Mouse (Mus musculus) CD4-positive, CD25-positive, alpha-beta regulatory T cell, adult 2 months (primary cell): ENCODE measurements around the gene Nsmce1.

Experiments
- DNase-seq: peaks from one replicate; pipeline ENCODE4 v3.0.0-alpha.2; 2012; ENCODE audit warnings: low read depth, low spot score

The Nsmce1 gene

DNA sequence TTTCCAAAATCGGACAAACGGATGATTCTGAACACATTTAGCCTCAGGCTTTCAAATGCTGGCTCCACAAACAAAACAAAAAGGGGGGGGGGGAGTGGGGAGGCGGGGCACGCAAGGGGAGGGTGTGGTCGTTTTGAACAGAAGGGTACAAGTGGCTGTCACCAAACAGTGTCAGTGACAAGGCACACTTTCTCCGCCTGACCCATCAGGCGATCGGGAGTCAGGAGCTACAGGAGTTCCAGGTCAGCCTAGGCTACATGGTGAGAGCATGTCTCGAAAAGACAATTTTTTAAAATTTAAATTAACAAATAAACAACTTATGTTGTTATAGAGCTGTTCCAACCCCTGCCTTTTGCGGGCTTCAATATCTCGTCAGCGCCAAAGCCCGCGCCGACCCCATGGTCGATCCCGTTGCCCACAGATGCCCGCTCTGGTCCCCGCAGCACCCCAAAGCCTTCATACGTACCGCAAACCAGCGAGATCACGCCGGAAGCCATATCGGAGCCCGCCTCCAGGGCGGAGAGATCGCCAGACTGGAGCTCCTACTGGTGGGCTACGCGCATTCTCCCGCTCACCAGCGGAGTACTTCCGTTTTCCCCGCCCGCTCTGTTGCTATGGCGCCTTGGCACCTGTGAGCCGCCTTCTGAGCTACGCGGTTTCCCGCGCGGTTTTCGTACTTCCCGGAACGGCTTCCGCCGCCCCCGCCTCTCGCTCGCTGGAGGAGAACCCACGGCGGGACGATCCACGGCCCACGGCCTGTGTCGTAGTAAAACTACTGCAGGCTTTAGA, at the start of gene Nsmce1:
Gene Nsmce1 (minus strand): TSS at position 650 of the 789 bp plus-strand sequence.
- peak; percentile 98 for DNase-seq

DNA sequence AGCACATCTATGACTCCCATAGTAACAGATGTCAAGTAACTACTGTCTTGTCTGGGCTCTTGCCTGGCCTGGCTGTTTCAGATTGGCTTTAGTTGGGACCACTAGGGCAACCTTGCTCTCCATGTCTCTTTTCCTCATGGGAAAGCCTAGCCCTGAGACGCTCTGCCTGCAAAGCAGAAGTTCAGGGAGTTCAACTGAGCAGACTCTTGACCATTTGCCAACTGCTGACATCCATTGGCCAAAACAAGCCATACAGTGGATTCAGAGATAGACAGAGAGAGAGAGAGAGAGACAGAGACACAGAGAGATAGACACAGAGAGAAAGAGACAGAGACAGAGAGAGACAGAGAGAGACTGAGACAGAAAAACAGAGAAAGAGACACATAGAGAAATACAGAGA, 49.6 kb upstream of the Nsmce1 start:
- DNase-seq: no peak

GRCm38 (mm10) chr7:125539351-125539750, 48.0 kb upstream of the Nsmce1 start:
- no peak for DNase-seq

DNA sequence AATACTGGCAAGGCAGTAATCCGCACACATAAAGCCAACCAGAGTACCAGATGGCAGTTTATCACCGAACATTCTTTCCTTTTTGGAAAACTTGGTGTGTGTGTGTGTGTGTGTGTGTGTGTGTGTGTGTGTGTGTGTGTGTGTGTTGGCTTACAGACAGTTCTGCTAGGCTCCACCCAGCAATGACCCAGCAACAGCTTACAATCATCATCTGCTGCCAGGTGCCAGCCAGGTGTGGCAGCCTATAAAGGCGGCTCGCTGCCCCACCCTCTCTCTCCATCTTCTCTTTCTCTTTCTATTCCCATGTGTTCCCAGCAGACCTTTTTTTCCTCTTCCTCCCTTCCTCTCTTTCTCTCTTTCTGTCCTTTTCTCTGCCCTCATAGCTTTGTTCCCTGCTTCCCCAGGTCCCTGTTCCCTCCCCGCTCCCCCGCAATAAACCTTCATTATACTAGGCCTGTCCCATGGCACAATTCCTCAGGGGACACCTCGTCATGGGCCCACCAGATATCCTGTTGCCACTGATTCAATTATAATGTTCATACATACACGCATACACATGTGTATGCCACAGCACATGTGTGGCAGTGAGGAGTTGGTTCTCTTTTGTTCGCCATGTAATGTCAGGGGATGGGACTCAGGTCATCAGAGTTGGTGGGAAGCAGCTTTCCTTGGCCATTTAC, 36.6 kb upstream of the Nsmce1 start:
- no peak for DNase-seq

DNA sequence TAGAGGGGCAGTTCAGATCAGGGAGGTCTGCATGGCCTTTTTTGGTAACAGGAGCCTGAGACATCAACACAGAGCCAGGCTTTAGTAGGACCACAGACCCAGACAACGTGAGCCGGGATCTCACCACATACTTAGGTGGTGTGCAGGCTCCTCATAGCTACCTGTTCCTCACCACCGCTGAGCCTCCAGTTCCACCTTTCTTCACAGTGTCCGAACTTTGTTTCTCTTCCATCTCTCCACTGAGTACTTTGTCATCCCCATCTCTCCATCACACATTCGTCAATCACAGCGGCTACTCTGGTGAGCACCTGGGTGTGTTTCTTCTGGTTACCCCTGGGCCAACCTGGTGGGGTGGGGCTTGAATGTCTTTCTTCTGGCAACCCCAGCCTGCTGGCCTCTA, 35.8 kb upstream of the Nsmce1 start:
- no peak for DNase-seq

DNA sequence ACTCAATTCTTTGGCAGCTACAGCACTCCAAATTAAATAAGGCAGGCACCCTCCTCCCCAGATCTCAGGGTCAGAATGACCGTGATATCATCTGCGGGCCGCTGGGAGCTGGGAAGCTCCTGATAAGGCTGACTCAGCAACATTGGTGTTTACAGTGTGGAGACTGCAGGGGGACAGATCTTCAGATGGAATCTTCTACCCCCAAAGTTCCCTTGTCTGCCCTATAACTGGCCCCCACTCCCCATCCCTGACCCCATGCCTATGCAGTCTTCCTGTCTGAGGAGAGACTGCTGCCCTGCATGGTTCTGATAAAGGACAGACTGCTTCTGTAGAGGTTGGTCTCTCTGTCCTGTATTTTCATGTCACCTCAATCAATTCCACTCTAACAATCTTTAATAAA, 31.7 kb upstream of the Nsmce1 start:
- DNase-seq: no peak

DNA sequence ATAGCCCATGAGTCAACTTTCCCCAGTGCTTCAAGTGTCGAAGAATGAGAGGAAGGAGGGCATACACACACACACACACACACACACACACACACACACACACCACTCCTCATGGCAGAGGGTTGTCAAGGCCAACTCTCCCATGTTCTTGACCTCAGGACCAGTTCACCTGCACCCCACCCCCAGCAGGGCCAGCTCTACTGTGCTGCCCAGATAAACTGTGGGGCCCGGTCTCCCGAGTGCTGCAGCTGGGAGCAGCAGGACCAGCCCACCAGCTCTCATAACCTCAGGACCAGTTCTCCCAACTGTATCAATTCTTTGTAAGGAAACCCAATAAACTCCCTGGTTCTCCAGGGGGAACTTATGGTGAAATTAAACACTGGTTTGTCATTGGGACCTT, 28.3 kb upstream of the Nsmce1 start:
- DNase-seq: no peak

DNA sequence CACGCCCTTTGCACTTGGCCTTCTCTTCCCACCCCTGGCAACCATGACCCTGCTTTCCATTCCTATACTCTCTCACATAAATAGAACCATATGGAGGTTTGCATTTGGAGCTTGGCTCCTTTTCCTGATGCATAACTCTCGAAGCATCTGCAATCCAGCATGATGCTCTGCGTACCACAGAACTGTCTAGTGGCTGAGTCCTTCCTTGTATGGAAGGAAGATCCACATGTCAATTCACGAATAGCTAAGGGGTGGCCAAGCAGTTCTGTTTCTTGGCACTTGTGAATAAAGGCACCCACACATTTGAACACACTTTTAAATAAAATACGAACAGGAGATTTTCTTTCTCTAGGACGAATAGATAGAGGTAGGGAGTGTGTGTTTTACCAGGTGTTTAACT, 26.1 kb upstream of the Nsmce1 start:
- no peak for DNase-seq

- DNase-seq: no peak
These were observed 25.3 kb upstream of the Nsmce1 start for GRCm38 (mm10) chr7:125516723-125517122.

DNA sequence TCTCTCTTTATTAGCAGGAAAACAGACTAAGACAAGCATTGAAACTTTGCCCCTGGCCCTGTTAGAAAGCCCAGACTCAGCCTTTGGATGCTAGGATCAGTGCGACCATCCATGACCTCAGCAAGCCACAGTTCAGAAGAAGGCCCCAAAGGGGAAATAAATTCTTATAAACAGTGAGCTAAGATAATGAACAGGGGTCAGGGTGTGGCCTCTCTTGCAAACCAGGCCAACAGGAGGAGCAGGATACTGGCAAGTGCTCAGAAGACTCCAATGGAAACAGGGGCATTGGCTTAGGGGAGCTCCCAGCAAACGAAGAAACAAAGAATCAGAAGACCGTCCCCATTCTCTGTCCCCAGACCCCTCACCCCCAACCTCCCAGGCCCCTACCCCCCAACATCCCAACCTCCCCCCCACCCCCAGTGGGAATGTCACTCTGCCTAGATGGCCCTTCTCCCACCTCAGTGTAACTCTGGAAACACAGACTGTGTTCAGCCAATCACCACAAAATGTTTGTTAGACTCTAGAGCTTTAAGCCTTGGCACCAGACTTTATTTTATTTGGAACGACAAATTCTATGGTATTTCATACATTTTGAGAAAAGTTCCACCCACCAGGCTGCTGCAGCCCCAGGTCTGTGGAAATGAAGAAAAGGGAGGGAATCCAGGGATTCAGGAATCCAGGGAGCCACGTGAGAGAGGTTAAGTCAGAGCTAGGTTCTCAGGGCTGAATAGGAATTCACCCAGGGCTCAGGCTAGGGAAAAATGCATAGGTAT, 23.9 kb upstream of the Nsmce1 start:
- no peak for DNase-seq

DNA sequence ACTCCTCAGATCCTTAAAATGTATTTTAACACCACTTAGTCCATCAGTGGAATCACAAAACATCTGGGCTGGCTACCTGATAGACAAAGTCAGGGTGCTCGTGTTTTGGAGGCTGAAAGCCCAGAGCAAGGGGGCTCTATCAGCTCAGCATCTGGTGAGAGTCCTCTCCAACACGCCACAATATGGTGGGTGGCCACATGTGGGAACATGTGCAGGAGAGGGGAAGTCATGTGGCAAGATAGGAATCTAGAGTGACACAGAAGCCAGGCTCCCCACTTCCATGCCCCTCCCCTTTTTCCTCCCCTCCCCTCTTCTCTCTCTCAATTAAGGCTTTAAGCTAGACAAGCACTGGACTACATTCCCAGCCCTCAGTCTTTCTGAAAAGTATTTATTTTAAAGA, 20.5 kb upstream of the Nsmce1 start:
- peak; percentile 57 for DNase-seq

- DNase-seq: peak; percentile 31
These were observed 20.0 kb upstream of the Nsmce1 start for GRCm38 (mm10) chr7:125511432-125511831.

- DNase-seq: peak; percentile 59
These were observed 15.9 kb upstream of the Nsmce1 start for GRCm38 (mm10) chr7:125507279-125507678.

GRCm38 (mm10) chr7:125505568-125505967, 14.2 kb upstream of the Nsmce1 start:
- no peak for DNase-seq

DNA sequence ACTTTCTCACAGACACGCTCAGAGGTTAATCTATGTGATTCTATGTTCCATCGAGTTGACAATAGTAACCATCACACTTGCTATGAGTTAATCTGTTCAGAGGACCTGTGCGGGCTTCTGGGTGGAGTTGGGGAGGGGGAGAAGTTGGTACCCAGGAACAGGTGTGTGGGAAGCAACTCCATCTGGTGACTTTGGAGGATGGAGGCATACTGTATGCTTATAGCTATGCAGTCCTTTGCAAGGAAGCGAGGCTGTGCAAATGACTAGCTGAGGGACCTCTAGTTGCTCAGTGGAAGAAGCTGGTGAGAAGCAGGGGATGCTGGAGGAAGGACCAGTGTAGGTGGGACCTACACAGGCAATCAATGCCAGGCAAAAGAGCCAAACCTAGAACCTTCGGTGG, 13.2 kb upstream of the Nsmce1 start:
- no peak for DNase-seq

- no peak for DNase-seq
These were observed 12.1 kb upstream of the Nsmce1 start for GRCm38 (mm10) chr7:125503374-125504092.

- no peak for DNase-seq
These were observed 9.5 kb upstream of the Nsmce1 start for GRCm38 (mm10) chr7:125500879-125501278.

- DNase-seq: no peak
These were observed 8.8 kb upstream of the Nsmce1 start for GRCm38 (mm10) chr7:125499927-125500868.

DNA sequence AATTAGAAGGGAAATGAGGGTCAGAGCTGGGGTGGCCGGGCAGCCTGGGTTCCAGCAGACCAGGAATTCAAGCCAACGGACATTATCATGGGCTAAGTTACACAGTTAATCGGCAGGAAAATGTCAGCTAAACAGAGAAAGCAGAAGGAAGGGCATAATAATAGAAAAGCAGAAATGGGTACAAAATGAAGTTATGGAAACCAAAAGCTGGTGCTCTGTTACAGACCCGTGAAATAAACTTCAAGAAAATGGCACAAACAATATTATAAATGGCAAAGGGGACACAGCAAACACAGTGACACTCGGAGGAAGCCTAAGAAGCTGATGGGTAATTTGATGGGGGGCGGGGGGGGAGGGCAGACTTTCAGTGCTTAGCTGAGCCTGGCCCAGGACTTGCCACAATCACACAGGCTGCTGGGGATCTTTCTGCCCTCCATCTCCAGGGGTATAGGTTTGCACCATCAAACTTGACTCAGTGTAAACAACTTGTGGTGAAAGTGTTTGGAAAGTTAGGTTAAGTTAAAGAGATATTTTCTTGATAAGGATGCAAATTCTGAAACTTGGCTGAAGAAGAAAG, 4.6 kb upstream of the Nsmce1 start:
- peak; percentile 32 for DNase-seq

- no peak for DNase-seq
These were observed 1.2 kb upstream of the Nsmce1 start for GRCm38 (mm10) chr7:125492551-125492950.
